Mouse (Mus musculus) heart, embryonic 16.5 days (tissue): ENCODE measurements around the gene Ppp2r5e. TPM values are rescaled to one million over a fixed set of nuclear protein-coding genes. Genes with fewer than 3 reads are reported as not detected.

Source experiments
- ATAC-seq: fragments of 200-750 bp; cut with Nextera tagmentation; replicated peaks from 2 replicates; pipeline ENCODE4 v1.8.0; 2017; ENCODE audit warnings: moderate number of reproducible peaks; ENCODE audit not compliant: insufficient read depth, low FRiP score; ENCODE audit errors: extremely low read depth
- H3K27ac ChIP-seq: fragments of 300-500 bp; sonication (generic); 2 replicates; pipeline ENCODE4 v1.5.1; 2014; ENCODE audit warnings: mild to moderate bottlenecking, low read length, control low read depth, moderate library complexity
- H3K27me3 ChIP-seq: fragments of 300-500 bp; sonication (generic); 2 replicates; pipeline ENCODE4 v1.6.1; 2014; ENCODE audit warnings: low read length, mixed read lengths; ENCODE audit not compliant: control insufficient read depth, insufficient read depth
- H3K36me3 ChIP-seq: fragments of 300-500 bp; sonication (generic); 2 replicates; pipeline ENCODE4 v1.6.1; 2014; ENCODE audit not compliant: control insufficient read depth, insufficient read depth
- H3K4me1 ChIP-seq: fragments of 300-500 bp; sonication (generic); 2 replicates; pipeline ENCODE4 v1.6.1; 2014; ENCODE audit warnings: low read length, mixed read lengths; ENCODE audit not compliant: control insufficient read depth, insufficient read depth
- H3K4me2 ChIP-seq: fragments of 300-500 bp; sonication (generic); 2 replicates; pipeline ENCODE4 v1.6.1; 2014; ENCODE audit warnings: low read depth, mild to moderate bottlenecking, control low read depth, low read length
- H3K4me3 ChIP-seq: fragments of 300-500 bp; sonication (generic); 2 replicates; pipeline ENCODE4 v1.5.1; 2014; ENCODE audit warnings: mild to moderate bottlenecking, control low read depth, low read length
- H3K9ac ChIP-seq: fragments of 300-500 bp; sonication (generic); 2 replicates; pipeline ENCODE4 v1.6.1; 2014; ENCODE audit warnings: low read length, control low read depth
- H3K9me3 ChIP-seq: fragments of 300-500 bp; sonication (generic); replicated peaks from 2 replicates; pipeline ENCODE4 v1.6.1; 2016; ENCODE audit warnings: low read length; ENCODE audit not compliant: control insufficient read depth
- WGBS: fragments of 180-500 bp; shearing (Covaris S2); extraction: QIAGEN DNeasy Blood & Tissue Kit; methylation state at CpG from one replicate; pipeline ENCODE4 v1.1.7; 2014; 5-methylcytosine and 5-hydroxymethylcytosine counted together
- polyA plus RNA-seq: library from polyadenylated mRNA; unstranded; fragments of >200 nt; fragmentation: Nextera tagmentation; extraction: Ambion mirVana; gene quantifications from 2 replicates; pipeline ENCODE4 v1.2.1, GENCODE M21; 2015

Ppp2r5e gene
- polyA plus RNA-seq, 1 experiment from 2014 or later = 7.9 TPM

DNA sequence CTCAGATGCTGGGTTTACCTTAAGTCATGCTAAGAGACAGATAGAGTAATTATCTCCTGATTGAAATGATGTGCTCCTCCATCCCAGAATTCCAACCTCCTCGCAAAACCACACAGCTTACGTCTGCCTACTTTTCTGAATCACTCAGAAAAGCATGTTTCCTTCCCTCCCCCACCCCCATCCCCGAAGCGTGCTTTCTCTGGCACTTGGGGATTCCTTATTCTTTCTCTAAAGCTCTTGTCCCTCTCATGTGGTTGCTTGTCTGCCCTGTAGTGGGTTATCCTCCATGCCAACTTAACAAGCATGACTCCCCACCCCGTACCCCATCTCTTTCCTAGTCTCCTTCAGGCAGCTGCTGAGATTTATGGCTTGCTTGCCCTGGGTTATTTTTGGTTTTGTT is 49.8 kb downstream of the Ppp2r5e start:
- no peaks in the 10 kb centered on the region for H3K27me3 ChIP-seq
- no peaks in the 10 kb centered on the region for H3K9me3 ChIP-seq
- H3K36me3 ChIP-seq = no peaks in the 10 kb centered on the region
- no peak overlapping the region for H3K27ac ChIP-seq
- no peak overlapping the region for H3K9ac ChIP-seq
- no peak for ATAC-seq
- no peak overlapping the region for H3K4me3 ChIP-seq
- H3K4me2 ChIP-seq = no peak overlapping the region
- 82% methylated on average over 5 of the region's 5 CpGs for WGBS
- peaks cover 21% of the 10 kb centered on the region for H3K4me1 ChIP-seq

DNA sequence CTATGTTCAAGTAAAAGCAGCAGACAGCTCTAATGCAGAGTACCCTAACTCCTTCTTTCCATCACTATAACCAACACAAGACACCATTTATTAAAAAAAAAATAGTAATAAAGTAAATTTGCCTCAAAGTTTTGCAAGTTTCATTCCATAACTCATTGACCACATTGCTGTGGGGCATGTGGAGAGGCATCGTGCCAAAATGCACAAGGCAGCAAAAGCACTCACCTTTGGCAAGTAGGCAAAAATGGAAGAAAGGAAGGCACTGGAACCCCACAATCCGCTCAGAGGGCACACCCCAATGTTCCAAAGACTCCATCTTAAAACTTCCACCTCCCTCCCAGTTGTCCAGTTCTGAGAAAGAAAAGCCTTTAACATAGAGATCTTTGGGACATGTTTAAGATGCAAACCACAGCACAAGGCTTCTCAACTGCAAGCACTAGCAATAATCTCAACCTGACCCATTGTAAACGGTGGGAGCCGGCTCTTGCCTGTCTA is 50.6 kb downstream of the Ppp2r5e start:
- H3K4me1 ChIP-seq = peaks cover 24% of the 10 kb centered on the region
- no peak overlapping the region for H3K9ac ChIP-seq
- H3K4me3 ChIP-seq = no peak overlapping the region
- H3K4me2 ChIP-seq = no peak overlapping the region
- H3K36me3 ChIP-seq = no peaks in the 10 kb centered on the region
- no peaks in the 10 kb centered on the region for H3K27me3 ChIP-seq
- 89% methylated on average over 4 of the region's 4 CpGs for WGBS
- H3K9me3 ChIP-seq = no peaks in the 10 kb centered on the region
- ATAC-seq = no peak
- no peak overlapping the region for H3K27ac ChIP-seq

DNA sequence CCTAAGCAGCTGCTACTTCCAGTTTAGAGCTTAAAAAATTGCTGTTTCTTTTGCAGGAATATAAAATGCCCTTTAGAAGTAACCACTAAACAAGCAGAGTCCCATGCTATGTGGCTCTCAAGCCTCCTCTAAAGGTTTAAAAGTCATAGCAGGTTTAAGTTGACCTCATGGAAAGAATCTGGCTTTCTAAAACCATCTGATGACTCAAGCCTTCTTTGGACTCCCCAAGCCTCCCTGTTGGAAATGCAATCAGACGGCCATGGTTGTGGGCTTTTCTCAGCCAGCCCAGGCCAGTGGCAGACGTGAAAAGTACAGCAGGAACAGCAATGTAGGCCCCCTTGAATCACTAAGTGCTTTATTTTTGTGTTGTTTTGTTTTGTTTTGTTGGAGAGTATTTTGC is 51.4 kb downstream of the Ppp2r5e start:
- no peaks in the 10 kb centered on the region for H3K9me3 ChIP-seq
- no peak overlapping the region for H3K27ac ChIP-seq
- H3K36me3 ChIP-seq = no peaks in the 10 kb centered on the region
- H3K9ac ChIP-seq = no peak overlapping the region
- H3K4me3 ChIP-seq = no peak overlapping the region
- no peaks in the 10 kb centered on the region for H3K27me3 ChIP-seq
- WGBS = 50% methylated on average over 2 of the region's 2 CpGs
- no peak overlapping the region for H3K4me2 ChIP-seq
- no peak for ATAC-seq
- H3K4me1 ChIP-seq = peaks cover 24% of the 10 kb centered on the region

DNA sequence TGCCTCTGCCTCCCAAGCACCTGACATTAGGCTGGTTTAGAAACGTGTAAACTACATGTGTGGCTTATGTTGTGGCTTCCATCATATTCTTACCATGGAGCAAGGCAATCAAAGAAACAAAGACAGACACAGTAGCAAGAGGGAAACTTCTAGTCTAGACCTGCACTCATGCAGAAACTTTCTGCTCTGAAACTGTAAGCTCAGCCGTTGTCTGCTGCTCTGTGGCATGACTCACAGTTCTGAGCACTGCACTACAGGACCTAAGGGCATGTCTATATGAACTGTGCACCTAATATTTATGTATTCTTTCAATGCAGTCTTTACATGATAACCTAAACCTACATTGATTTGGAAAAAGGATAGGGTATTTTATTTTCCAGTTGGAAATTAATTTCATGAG is 51.8 kb downstream of the Ppp2r5e start:
- no peak for ATAC-seq
- no peaks in the 10 kb centered on the region for H3K27me3 ChIP-seq
- no peak overlapping the region for H3K4me3 ChIP-seq
- H3K27ac ChIP-seq = no peak overlapping the region
- H3K9ac ChIP-seq = no peak overlapping the region
- H3K4me1 ChIP-seq = peaks cover 24% of the 10 kb centered on the region
- WGBS = 64% methylated on average over 2 of the region's 2 CpGs
- H3K4me2 ChIP-seq = no peak overlapping the region
- H3K9me3 ChIP-seq = no peaks in the 10 kb centered on the region
- no peaks in the 10 kb centered on the region for H3K36me3 ChIP-seq

DNA sequence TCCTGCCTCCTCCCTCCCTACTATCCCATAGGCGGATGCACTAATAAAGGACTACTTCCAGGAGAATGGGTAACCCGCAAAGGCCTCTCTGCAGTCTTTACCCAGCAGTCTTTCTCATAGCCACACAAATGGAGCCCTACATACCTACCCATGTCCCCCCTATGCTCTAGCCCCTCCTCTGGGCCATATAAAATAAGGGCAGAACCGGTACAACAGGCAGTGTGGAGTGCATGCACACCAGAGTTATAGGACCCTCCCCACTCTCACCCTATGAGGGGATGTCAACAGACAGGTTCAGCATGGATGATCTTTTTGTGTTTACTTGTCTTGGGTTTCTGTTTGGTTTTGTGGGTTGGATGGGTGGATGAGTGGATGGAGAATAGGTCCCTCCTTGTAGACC is 52.7 kb downstream of the Ppp2r5e start:
- Histone ChIP-seq H3K4me2 (no peak overlapping the region), H3K27me3 (no peaks in the 10 kb centered on the region), H3K27ac (no peak overlapping the region), H3K4me1 (peaks cover 21% of the 10 kb centered on the region), H3K9me3 (no peaks in the 10 kb centered on the region), H3K36me3 (no peaks in the 10 kb centered on the region), H3K9ac (no peak overlapping the region), H3K4me3 (no peak overlapping the region)
- no peak for ATAC-seq
- 81% methylated on average over 3 of the region's 3 CpGs for WGBS

DNA sequence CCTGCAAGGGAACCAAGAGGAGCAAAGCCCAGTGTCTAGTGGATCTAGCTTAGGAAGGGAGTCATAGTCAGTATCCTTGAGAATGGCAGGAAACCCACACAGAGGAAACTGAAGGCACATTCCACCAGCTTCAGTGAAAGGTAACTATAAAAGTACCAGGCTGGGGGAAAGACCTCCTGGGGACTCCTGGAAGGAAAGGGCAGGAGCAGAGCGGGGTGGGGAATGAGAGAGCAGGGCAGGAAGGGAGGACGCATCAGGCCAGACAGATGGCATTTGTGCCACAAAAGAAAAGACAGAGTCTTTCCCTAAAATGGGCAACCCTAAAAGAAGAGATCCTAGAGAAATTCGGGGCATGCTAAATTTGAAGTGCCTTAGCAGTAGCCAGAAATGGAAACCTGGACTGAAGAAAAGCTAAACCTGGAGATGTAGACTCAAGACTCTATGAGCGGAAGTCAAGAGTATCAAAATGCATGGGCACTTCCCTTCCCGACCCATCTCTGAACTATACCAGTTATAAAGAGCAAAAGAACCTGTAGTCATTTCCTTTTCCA is 55.3 kb downstream of the Ppp2r5e start:
- H3K27me3 ChIP-seq = no peaks in the 10 kb centered on the region
- H3K9ac ChIP-seq = no peak overlapping the region
- no peak for ATAC-seq
- WGBS = 74% methylated on average over 5 of the region's 5 CpGs
- no peak overlapping the region for H3K4me2 ChIP-seq
- no peaks in the 10 kb centered on the region for H3K9me3 ChIP-seq
- no peaks in the 10 kb centered on the region for H3K36me3 ChIP-seq
- no peak overlapping the region for H3K4me3 ChIP-seq
- peaks cover 27% of the 10 kb centered on the region for H3K4me1 ChIP-seq
- no peak overlapping the region for H3K27ac ChIP-seq

DNA sequence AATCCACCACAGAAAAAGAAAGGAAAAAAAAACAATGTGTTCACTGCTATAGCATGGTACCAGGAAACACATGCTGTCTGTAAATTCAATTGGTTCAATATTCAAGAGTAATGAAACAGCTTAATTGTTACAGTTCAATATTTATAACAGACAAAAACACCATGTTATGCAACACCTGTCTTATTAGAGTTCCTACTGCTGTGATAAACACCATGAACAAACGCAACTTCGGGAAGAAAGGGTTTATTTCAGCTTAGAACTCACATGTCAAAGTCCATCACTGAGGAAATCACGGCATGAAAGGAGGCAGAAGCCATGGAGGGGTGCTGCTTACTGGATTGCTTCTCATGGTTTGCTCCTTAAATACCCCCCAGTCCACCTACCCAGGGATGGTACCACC is 56.8 kb downstream of the Ppp2r5e start:
- ATAC-seq = no peak
- Histone ChIP-seq H3K36me3 (no peaks in the 10 kb centered on the region), H3K27me3 (no peaks in the 10 kb centered on the region), H3K4me2 (no peak overlapping the region), H3K4me3 (no peak overlapping the region), H3K9me3 (no peaks in the 10 kb centered on the region), H3K9ac (no peak overlapping the region), H3K4me1 (peaks cover 28% of the 10 kb centered on the region), H3K27ac (no peak overlapping the region)
- whole genome bisulfite sequencing = 92% methylated on average over 3 of the region's 3 CpGs

DNA sequence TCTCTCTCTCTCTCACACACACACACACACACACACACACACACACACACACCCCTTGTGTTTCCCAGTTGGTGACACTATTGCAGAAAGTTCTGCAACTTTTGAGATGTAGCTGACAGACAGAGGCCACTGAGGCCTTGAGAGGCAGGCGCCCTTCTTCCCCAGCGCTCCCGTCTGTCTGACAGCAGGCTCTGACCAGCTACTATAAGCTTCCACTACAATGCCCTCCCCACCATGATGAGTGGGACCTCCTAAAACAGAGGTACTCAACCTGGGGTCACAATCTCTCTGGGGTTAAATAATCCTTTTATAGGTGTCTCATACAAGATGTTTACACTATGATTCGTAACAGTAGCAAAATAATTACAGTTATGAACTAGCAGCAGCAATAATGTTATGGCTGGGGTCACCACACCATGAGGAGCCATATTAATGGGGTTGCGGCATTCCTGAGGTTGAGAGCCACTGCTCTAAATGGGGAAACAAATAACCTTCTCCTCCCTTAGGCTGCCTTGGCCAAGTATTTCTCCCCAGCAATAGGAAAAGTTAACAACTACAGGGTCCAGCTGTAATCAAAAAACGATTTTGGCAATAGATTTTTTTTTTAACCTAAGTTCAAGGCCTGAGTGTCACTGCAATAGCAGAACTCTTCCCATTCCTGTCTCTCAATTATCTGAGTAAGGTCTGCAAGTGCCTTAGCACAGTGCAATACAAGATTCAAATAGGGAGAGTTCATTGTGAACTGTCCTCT is 58.2 kb downstream of the Ppp2r5e start:
- H3K9ac ChIP-seq = no peak overlapping the region
- no peak overlapping the region for H3K4me3 ChIP-seq
- H3K4me2 ChIP-seq = no peak overlapping the region
- ATAC-seq = no peak
- no peaks in the 10 kb centered on the region for H3K9me3 ChIP-seq
- H3K27ac ChIP-seq = no peak overlapping the region
- H3K4me1 ChIP-seq = peaks cover 28% of the 10 kb centered on the region
- 73% methylated on average over 6 of the region's 6 CpGs for WGBS
- no peaks in the 10 kb centered on the region for H3K36me3 ChIP-seq
- H3K27me3 ChIP-seq = no peaks in the 10 kb centered on the region

DNA sequence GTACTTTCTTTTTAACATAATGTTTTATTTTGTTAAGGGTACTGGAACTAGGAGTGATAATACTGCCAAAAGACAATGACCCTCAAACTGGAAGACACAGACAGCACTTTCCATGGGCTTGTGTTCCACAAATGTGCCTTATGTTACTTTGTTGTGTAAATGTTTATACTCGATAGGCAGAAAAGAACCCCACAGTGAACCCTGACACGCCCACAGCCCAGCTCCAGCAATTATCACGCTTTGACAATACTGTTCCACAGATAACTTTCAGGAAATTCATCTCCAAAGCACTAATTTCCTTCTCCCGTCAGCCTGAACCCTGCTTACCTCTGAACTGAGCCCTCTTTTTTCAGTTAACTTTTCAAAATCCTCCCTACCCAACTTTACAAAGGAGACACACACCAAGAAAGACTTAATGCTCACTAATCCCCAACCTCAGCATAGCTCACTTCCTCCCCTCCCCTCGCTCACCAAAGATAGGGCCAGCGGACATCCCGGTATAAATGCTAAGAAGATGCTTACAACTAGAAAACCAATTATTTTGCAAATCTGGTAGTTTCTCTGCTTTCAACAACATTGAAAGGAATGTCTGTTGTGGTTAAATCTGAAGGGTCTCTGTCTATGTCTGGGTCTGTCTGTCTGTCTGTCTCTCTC is 58.9 kb downstream of the Ppp2r5e start:
- Histone ChIP-seq H3K4me2 (no peak overlapping the region; the same call in 1 of the 2 replicates), H3K9me3 (no peaks in the 10 kb centered on the region), H3K4me3 (no peak overlapping the region), H3K4me1 (peaks cover 28% of the 10 kb centered on the region), H3K9ac (no peak overlapping the region), H3K36me3 (no peaks in the 10 kb centered on the region), H3K27ac (peak overlapping the region; percentile 13; the same call in 1 of the 2 replicates), H3K27me3 (no peaks in the 10 kb centered on the region)
- 56% methylated on average over 7 of the region's 7 CpGs for WGBS
- no peak for ATAC-seq
